Mouse (Mus musculus): ENCODE measurements around the gene Ube2h. TPM values are rescaled to one million over a fixed set of nuclear protein-coding genes. Genes with fewer than 3 reads are reported as not detected.
A peak's percentile ranks its signal among the peaks of the same experiment; 100 is the strongest.

The Ube2h gene
- polyA plus RNA-seq, 1 experiment, result 35.4 TPM

DNA sequence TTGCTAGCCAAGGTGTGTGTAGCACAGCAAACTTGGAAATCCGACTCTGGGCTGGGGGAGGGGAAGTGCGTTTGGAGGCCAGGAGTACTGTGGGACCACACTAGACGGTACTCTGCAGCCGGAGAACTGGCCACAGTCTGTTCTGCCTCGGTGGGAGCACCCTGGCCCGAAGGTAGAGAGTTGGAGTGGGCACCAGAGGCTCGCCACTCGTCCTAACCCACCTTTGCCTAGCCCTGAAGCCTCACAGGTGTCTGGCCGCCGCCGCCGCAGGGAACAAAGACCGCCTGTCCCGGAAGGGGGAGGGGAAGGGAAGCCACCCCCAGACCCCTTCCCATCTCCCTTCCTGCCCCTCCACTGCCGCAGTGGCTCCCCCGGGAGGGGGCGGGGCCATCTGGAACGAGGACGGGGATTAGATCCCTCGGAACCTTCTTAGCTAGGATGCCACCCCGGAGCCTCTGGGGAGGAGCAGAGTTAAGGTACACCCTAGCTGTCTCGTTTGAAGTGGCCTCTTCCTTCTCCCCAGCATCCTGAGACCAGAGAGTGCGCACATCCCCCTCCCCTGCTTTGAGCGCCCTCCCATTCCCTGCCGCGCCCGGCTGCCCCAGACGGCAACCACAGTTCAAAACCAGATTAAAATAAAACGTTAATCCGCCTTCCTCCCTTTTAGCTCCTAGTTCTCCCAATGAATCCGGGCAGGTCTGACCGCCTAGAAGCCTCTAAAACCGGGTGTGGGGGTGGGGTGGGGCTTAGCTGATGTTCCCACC, 129.7 kb downstream of the Ube2h start:
- Histone ChIP-seq H3K27ac (ENCODE audit: control insufficient read depth, insufficient read depth, low read depth, low read length) (no peak overlapping the region), H3K27me3 (ENCODE audit: control insufficient read depth, insufficient read depth, low read length) (peaks cover 5% of the 10 kb centered on the region), H3K4me1 (ENCODE audit: control insufficient read depth, insufficient read depth, low read length) (peaks cover 34% of the 10 kb centered on the region), H3K36me3 (ENCODE audit: control insufficient read depth, insufficient read depth, low read length) (no peaks in the 10 kb centered on the region), H3K4me3 (ENCODE audit: control insufficient read depth, low read depth, low read length) (peak overlapping the region; percentile 60)
- TF ChIP-seq CTCF (IDR thresholded peaks at IDR 0.05; ENCODE audit: control insufficient read depth, insufficient read depth, insufficient replicate concordance, low read depth, low read length) (no peak), POLR2A (IDR thresholded peaks at IDR 0.05; ENCODE audit: control insufficient read depth, low read depth, low read length) (no peak)

DNA sequence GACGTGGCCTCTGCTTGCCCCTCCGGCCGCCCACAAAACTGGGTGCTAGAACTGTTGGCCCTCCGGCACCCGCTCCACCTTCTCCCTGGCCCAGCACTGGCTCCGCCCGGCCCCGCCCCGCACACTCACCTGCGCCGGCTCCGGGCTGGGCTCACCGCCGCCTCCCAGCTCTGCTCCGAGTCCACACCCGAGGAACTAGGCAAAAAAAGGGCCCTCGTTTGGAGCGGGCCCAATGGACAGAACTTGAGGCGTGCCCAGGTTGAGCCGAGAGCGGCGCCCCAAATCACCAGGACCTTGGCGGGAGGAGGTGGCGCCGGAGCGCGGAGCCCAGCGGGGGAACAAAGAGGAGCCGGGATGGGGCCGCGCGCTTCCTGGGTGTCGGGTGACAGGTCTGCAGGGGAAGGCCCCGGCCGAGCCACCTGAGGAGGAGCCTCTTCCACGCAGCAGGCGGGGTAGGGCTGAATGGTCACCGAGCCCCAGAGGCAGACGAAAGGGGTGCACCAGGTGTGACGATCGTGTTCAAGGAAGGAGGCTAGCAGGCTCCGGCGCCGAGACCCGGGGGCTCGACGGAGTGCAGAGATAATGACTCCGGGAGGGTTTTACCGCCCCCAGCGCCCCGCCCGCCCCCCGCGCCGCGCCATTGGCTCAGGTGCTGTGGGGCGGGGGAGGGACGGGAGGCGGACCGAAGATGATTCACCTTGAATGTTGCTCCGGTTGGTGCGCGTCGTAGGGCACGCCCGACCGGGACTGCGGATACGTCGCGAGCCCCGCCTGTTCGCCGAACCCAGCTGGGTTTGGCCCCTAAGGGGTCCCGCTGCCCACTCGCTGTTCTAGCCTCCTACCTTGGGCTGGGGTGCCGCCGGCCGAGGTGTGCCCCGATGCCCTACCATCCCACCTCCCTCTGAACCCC, 130.5 kb downstream of the Ube2h start:
- peaks cover 5% of the 10 kb centered on the region for H3K27me3 ChIP-seq (ENCODE audit: control insufficient read depth, insufficient read depth, low read length)
- H3K4me1 ChIP-seq (ENCODE audit: control insufficient read depth, insufficient read depth, low read length), result peaks cover 34% of the 10 kb centered on the region
- no peak overlapping the region for H3K27ac ChIP-seq (ENCODE audit: control insufficient read depth, insufficient read depth, low read depth, low read length)
- H3K36me3 ChIP-seq (ENCODE audit: control insufficient read depth, insufficient read depth, low read length), result no peaks in the 10 kb centered on the region
- no peak for TF ChIP-seq CTCF (IDR thresholded peaks at IDR 0.05; ENCODE audit: control insufficient read depth, insufficient read depth, insufficient replicate concordance, low read depth, low read length)
- peak overlapping the region; percentile 60 for H3K4me3 ChIP-seq (ENCODE audit: control insufficient read depth, low read depth, low read length)

GRCm38 (mm10) chr6:30172820-30173550, 131.4 kb downstream of the Ube2h start:
- Histone ChIP-seq H3K27me3 (ENCODE audit: control insufficient read depth, insufficient read depth, low read length) (peaks cover 5% of the 10 kb centered on the region), H3K27ac (ENCODE audit: control insufficient read depth, insufficient read depth, low read depth, low read length) (no peak overlapping the region), H3K36me3 (ENCODE audit: control insufficient read depth, insufficient read depth, low read length) (no peaks in the 10 kb centered on the region), H3K4me1 (ENCODE audit: control insufficient read depth, insufficient read depth, low read length) (peaks cover 30% of the 10 kb centered on the region), H3K4me3 (ENCODE audit: control insufficient read depth, low read depth, low read length) (peak overlapping the region; percentile 56)
- TF ChIP-seq POLR2A (IDR thresholded peaks at IDR 0.05; ENCODE audit: control insufficient read depth, low read depth, low read length) (no peak), CTCF (IDR thresholded peaks at IDR 0.05; ENCODE audit: control insufficient read depth, insufficient read depth, insufficient replicate concordance, low read depth, low read length) (peak; percentile 26)

- Histone ChIP-seq H3K27ac (ENCODE audit: control insufficient read depth, insufficient read depth, low read depth, low read length) (no peak overlapping the region), H3K4me3 (ENCODE audit: control insufficient read depth, low read depth, low read length) (no peak overlapping the region), H3K27me3 (ENCODE audit: control insufficient read depth, insufficient read depth, low read length) (peaks cover 5% of the 10 kb centered on the region), H3K36me3 (ENCODE audit: control insufficient read depth, insufficient read depth, low read length) (no peaks in the 10 kb centered on the region), H3K4me1 (ENCODE audit: control insufficient read depth, insufficient read depth, low read length) (peaks cover 28% of the 10 kb centered on the region)
- TF ChIP-seq CTCF (IDR thresholded peaks at IDR 0.05; ENCODE audit: control insufficient read depth, insufficient read depth, insufficient replicate concordance, low read depth, low read length), result no peak
- TF ChIP-seq POLR2A (IDR thresholded peaks at IDR 0.05; ENCODE audit: control insufficient read depth, low read depth, low read length), result no peak
Measured at GRCm38 (mm10) chr6:30172441-30172819, 131.9 kb downstream of the Ube2h start.

- Histone ChIP-seq H3K27ac (ENCODE audit: control insufficient read depth, insufficient read depth, low read depth, low read length) (no peak overlapping the region), H3K27me3 (ENCODE audit: control insufficient read depth, insufficient read depth, low read length) (peaks cover 2% of the 10 kb centered on the region; the same call in 1 of the 2 replicates), H3K36me3 (ENCODE audit: control insufficient read depth, insufficient read depth, low read length) (no peaks in the 10 kb centered on the region), H3K4me1 (ENCODE audit: control insufficient read depth, insufficient read depth, low read length) (peaks cover 25% of the 10 kb centered on the region), H3K4me3 (ENCODE audit: control insufficient read depth, low read depth, low read length) (no peak overlapping the region)
- TF ChIP-seq CTCF (IDR thresholded peaks at IDR 0.05; ENCODE audit: control insufficient read depth, insufficient read depth, insufficient replicate concordance, low read depth, low read length) (no peak), POLR2A (IDR thresholded peaks at IDR 0.05; ENCODE audit: control insufficient read depth, low read depth, low read length) (no peak)
Measured at GRCm38 (mm10) chr6:30171967-30172366, 132.4 kb downstream of the Ube2h start.

GRCm38 (mm10) chr6:30171226-30171625, 133.1 kb downstream of the Ube2h start:
- Histone ChIP-seq H3K27ac (ENCODE audit: control insufficient read depth, insufficient read depth, low read depth, low read length) (no peak overlapping the region), H3K27me3 (ENCODE audit: control insufficient read depth, insufficient read depth, low read length) (peaks cover 2% of the 10 kb centered on the region; the same call in 1 of the 2 replicates), H3K36me3 (ENCODE audit: control insufficient read depth, insufficient read depth, low read length) (no peaks in the 10 kb centered on the region), H3K4me3 (ENCODE audit: control insufficient read depth, low read depth, low read length) (no peak overlapping the region), H3K4me1 (ENCODE audit: control insufficient read depth, insufficient read depth, low read length) (peaks cover 25% of the 10 kb centered on the region)
- no peak for TF ChIP-seq CTCF (IDR thresholded peaks at IDR 0.05; ENCODE audit: control insufficient read depth, insufficient read depth, insufficient replicate concordance, low read depth, low read length)
- no peak for TF ChIP-seq POLR2A (IDR thresholded peaks at IDR 0.05; ENCODE audit: control insufficient read depth, low read depth, low read length)
